Mouse (Mus musculus): ENCODE results near the gene Senp2.

Gene Senp2

GRCm38 (mm10) chr16:22038554-22038953 is 29.3 kb downstream of the Senp2 start:
- no peak for DNase-seq

GRCm38 (mm10) chr16:22039978-22040377 is 30.7 kb downstream of the Senp2 start:
- no peak for DNase-seq

- no peak for DNase-seq
These were observed 34.5 kb downstream of the Senp2 start for GRCm38 (mm10) chr16:22043830-22044229.

DNA sequence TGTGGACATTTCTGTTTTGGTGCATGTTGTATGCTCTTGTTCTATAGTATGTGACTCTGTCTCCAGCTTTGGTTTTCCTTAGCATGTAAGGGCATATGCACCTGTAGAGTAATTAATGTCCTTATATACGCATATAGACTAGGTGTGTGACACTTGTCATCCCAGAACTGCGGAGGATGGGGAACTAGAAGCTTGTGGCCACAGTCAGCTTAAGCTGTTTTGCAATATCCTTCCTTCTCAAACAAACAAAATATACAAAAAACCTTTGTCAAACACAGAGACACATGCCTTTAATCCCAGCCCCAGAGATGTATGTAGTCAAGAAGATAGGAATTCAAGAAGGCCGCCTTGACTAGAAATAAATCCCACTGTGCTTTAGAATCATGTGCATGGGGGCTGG is 36.6 kb downstream of the Senp2 start:
- DNase-seq, result no peak

DNA sequence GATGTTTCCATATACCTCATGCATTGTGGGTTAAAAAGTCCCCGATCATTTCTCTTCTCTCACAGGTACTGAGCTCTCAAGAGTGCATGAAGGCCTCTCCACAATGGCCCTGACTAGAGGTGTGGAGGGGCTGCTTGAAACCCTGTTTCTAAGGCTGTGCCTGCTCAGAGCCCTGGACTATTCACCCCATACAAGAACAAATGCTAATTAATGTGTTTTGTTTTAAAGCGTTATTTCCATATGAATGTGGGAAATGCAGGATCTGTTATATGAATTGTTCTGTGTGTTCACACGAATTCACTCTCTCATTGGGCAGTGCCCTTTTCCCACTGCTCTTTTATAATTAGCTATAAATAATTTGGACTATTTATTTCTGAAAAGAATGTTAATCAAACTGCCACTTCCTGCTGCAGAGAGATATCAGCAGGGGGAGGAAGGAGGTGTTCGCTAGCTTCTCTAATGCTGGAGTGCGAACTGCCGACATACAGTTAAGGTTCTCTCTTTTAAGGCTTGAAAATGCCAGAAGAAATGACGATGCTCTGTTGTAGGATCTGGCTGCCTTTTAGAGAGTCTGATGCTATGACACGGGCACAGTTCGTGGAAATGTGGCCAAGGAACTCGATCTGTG is 37.6 kb downstream of the Senp2 start:
- DNase-seq, result no peak

GRCm38 (mm10) chr16:22053411-22053810 is 44.1 kb downstream of the Senp2 start:
- no peak for DNase-seq

- DNase-seq, result no peak
These were observed 48.2 kb downstream of the Senp2 start for GRCm38 (mm10) chr16:22057498-22057897.

GRCm38 (mm10) chr16:22058871-22059270 is 49.6 kb downstream of the Senp2 start:
- no peak for DNase-seq

DNA sequence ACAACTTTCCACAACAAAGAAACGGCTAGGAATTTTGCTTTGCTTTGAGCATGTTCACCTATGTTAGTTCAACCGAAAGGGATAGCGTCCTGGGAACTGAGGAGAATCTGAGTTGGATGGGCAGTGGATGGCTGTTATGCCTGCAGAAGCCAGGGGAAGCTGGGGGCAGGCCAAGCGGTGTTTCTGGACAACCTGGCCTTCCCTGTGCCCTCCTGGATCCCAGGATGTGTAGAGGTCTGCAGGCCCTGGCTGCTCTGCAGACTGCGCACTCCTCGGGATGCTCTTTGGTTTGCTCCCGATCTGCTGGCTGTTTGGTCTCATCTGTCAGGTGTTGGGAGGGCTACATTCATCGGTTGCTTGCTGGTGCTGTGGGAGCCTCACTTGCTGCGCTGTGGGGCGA is 51.1 kb downstream of the Senp2 start:
- no peak for DNase-seq

- DNase-seq, result no peak
These were observed 52.4 kb downstream of the Senp2 start for GRCm38 (mm10) chr16:22061555-22062160.

- DNase-seq, result no peak
These were observed 53.0 kb downstream of the Senp2 start for GRCm38 (mm10) chr16:22062284-22062683.

GRCm38 (mm10) chr16:22065536-22065935 is 56.3 kb downstream of the Senp2 start:
- DNase-seq, result no peak

DNA sequence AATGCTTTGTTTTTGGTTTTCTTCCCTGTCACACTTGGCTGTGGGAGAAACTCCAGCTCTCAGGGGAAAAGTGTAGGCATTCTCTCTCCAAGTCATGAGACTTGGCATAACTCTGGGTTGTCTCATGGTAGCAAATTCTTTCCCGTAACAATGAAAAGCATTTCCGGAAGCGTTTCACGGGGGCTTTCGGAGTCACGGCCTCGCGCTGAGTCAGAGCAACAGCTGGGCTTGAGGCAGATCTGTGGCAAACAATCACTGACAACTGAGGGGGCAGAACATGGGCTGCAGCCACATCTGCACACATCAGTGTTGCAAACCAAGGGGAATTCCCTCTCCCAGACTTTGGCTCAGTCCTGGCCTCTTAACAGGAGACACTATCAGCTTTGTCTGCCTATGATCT is 58.1 kb downstream of the Senp2 start:
- peak; percentile 49 for DNase-seq

DNA sequence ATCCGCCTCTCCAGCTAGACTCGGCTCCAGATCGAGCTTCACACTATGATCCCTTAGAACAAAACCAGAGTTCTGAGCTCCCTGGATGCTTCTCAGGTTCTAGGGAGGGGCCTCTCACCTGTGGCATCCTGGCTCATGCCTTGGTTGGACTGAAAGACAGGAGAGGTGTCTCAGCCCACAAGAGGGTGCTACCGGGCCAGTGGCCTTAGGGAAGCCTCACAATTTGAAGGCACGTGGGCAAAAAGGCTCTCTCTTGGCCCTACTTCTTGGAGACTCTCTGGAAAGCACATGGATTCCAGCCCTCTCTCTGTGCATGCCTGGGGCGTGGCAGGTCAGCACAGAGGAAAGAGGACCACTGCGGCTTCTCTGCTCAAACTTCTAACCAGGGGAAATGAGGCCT is 62.1 kb downstream of the Senp2 start:
- DNase-seq, result no peak

DNA sequence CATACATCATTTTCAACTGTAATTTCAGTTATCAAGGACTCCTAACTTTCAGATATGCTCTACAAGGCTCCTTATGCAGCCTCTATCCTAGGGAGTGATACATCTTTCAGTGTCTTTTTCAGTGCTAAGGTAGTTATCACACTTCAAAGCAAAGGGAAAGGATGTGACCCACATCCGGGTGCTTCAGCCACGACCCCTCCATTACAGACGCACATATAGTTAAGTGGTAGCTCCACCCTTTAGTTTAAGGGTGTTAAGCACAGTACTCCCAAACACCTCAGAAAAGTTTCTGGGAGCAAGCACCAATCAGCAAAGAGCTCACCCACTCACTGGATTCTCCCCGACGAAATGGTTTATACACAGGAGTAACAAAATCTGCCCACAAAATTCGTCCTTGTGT is 65.8 kb downstream of the Senp2 start:
- no peak for DNase-seq

GRCm38 (mm10) chr16:22075829-22076619 is 66.7 kb downstream of the Senp2 start:
- DNase-seq, result no peak

DNA sequence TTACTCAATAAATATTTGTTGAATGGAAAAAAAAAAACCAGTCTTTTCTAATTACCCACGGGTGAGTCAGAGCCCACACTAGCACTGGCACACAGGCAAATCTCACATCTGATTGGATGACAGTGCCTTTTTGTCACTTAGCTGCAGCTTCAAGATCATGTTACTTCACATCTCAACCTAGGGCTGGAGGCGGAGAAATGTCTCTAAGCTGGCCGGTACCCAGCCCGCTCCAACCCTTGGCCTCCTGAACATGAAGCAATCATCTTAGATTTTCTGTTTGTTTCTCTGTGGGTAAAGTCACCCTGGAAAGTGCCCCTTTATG is 67.3 kb downstream of the Senp2 start:
- DNase-seq, result peak; percentile 57

GRCm38 (mm10) chr16:22080125-22080710 is 70.9 kb downstream of the Senp2 start:
- DNase-seq, result no peak

GRCm38 (mm10) chr16:22085411-22085810 is 76.1 kb downstream of the Senp2 start:
- no peak for DNase-seq

GRCm38 (mm10) chr16:22091255-22091783 is 82.0 kb downstream of the Senp2 start:
- no peak for DNase-seq

DNA sequence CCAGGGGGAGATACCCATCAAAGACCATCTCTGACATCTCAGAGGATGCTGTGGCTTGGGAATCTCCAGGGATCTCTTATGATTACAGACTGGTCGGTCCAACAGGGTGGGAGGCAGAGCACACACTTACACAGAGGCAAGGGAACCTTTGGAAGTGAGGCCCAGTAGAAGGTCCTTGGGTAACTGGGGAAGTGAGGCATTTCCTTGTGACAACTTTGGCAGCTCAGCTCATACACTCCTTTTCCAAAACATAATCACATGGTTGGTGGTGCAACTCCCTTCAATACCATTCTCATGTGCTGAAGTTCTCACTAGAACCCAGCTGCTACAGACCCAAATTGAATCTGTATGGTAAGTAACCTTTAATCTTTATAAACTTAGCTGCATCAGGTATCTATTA is 86.5 kb downstream of the Senp2 start:
- no peak for DNase-seq

DNA sequence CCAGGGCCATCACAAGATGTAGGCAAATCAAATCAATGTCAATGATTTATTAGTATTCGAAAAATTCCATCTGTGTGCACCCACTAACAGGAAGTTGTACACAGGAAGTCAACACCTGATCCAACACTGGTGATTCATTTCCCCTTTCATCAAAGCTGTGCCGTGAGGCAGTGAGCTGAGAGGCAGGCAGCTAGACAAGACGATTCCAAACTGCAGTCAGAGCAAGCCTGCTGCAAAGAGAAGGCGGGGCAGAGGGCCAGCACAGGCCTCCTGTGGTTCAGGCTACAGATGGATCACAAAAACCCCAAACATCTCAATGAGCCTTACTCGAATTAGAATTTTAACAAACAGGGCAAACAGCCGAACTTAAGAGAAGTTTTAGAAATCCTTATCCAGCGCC is 88.4 kb downstream of the Senp2 start:
- no peak for DNase-seq
